Mouse (Mus musculus) thymus, adult 2 months (tissue): Measurements from ENCODE around the gene Nxnl1. TPM values are rescaled to one million over a fixed set of nuclear protein-coding genes. Genes with fewer than 3 reads are reported as not detected.

Experiments
- DNase-seq: peaks from one replicate; pipeline ENCODE4 v3.0.0; 2021
- H3K27ac ChIP-seq: fragments of 200-500 bp; 2 replicates; pipeline ENCODE4 v1.5.1; 2012; ENCODE audit warnings: low read length, control low read depth; ENCODE audit not compliant: control insufficient read depth, insufficient read depth
- H3K27me3 ChIP-seq: fragments of 200-500 bp; 2 replicates; pipeline ENCODE4 v1.6.1; 2012; ENCODE audit warnings: mild to moderate bottlenecking, low read length, moderate library complexity, mixed read lengths; ENCODE audit not compliant: control insufficient read depth, insufficient read depth
- H3K36me3 ChIP-seq: fragments of 200-500 bp; 2 replicates; pipeline ENCODE4 v1.6.1; 2012; ENCODE audit warnings: mild to moderate bottlenecking, low read length, moderate library complexity; ENCODE audit not compliant: control insufficient read depth, insufficient read depth
- H3K4me1 ChIP-seq: fragments of 200-500 bp; replicated peaks from 2 replicates; pipeline ENCODE4 v1.6.1; 2012; ENCODE audit warnings: low read length; ENCODE audit not compliant: control insufficient read depth, insufficient read depth
- H3K4me3 ChIP-seq: fragments of 200-500 bp; 2 replicates; pipeline ENCODE4 v1.5.1; 2012; ENCODE audit warnings: mild to moderate bottlenecking, low read length, control low read depth, moderate library complexity; ENCODE audit not compliant: control insufficient read depth, insufficient read depth
- CTCF ChIP-seq: fragments of 200-500 bp; IDR thresholded peaks from 2 replicates; pipeline ENCODE4 v1.5.1; 2012; ENCODE audit warnings: mild to moderate bottlenecking, control low read depth, low read length, moderate library complexity, borderline replicate concordance; ENCODE audit not compliant: control insufficient read depth, poor library complexity, insufficient read depth; ENCODE audit errors: extremely low read depth
- POLR2A ChIP-seq: fragments of 200-500 bp; IDR thresholded peaks from 2 replicates; pipeline ENCODE4 v1.6.1; 2012; ENCODE audit warnings: mild to moderate bottlenecking, low read length, control low read depth, moderate library complexity; ENCODE audit not compliant: control insufficient read depth, poor library complexity, insufficient read depth; ENCODE audit errors: extremely low read depth
- WGBS: fragments of 180-500 bp; shearing (Covaris S2); methylation state at CpG from one replicate; pipeline ENCODE4 v1.1.7; 2018; 5-methylcytosine and 5-hydroxymethylcytosine counted together
- polyA plus RNA-seq: library from polyadenylated mRNA; depleted of rRNA; stranded (reverse); fragments of >200 nt; gene quantifications from 2 replicates; pipeline ENCODE4 v1.2.3, GENCODE M21; 2012

Gene Nxnl1
- polyA plus RNA-seq, 1 experiment: 0.05 TPM

DNA sequence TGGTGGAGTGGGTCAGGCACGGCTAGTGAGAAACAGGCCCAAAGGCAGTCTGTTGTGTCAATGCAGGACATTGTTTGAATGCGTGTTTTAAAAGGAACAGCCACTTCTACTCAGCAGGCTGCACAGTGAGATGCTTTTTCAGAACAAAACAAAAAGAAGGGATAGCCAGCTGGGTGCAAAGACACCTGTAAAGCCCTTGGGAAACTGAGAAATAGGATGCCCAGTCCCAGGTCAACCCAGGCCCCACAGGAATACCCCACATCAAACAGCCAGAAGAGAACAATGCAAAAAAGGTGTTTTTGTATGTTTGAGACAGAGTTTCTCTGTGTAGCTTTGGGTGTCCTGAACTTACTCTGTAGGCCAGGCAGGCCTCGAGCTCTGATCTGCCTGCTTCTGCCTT, 22.4 kb upstream of the Nxnl1 start:
- no peak overlapping the region for H3K4me3 ChIP-seq
- H3K27me3 ChIP-seq: no peaks in the 10 kb centered on the region
- TF ChIP-seq CTCF: no peak
- TF ChIP-seq POLR2A: no peak
- H3K36me3 ChIP-seq: no peaks in the 10 kb centered on the region; the same call in 1 of the 2 replicates
- no peak for DNase-seq
- peak overlapping the region; percentile 12; the same call in 1 of the 2 replicates for H3K27ac ChIP-seq
- 84% methylated on average over 3 of the region's 3 CpGs for WGBS
- H3K4me1 ChIP-seq: peaks cover 40% of the 10 kb centered on the region

DNA sequence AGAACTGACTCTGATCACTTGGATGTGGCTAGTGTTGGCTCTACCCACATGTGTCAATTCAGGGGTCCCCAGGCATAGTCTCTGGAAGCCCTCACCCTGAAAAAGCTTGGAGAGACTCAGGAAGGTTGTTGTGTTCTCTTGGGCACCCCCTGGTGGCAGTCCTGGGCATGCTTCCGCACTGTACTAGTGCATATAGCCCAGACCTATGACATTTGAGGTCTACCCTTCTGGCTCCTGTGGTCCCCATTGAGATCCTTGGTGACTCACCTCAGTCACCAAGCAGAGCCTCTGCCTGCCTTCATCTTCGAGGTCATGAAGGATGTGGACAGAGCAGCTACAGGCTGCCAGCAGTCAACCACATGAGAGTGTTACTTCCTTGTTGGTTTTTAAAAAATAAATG, 20.5 kb upstream of the Nxnl1 start:
- Histone ChIP-seq H3K27ac (no peak overlapping the region), H3K4me3 (no peak overlapping the region), H3K4me1 (peaks cover 28% of the 10 kb centered on the region), H3K27me3 (no peaks in the 10 kb centered on the region), H3K36me3 (no peaks in the 10 kb centered on the region; the same call in 1 of the 2 replicates)
- peak; percentile 52 for DNase-seq
- WGBS: 48% methylated on average over 2 of the region's 2 CpGs
- no peak for TF ChIP-seq CTCF
- no peak for TF ChIP-seq POLR2A

DNA sequence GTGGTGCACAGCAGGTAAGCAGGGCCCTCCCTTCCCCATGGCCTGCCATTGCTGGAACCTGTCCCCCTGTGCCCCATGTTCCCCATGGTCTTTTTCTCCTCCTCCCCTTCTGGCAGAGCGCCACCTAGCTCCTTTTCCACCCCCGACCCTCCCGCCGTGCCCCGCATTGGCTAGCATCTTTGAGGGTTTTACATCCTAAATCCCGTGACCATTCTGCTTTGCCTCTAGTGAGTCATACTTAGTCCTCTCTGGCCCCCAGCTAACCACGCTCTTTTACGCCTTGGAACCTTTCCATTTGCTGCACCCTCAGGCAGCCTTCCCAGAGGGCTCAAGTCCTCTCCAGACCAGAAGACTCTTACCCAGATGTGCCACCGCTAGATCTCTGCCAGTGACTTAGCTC, 13.8 kb upstream of the Nxnl1 start:
- 94% methylated on average over 8 of the region's 9 CpGs for WGBS
- Histone ChIP-seq H3K4me1 (no peaks in the 10 kb centered on the region), H3K27ac (no peak overlapping the region), H3K27me3 (no peaks in the 10 kb centered on the region), H3K36me3 (no peaks in the 10 kb centered on the region; the same call in 1 of the 2 replicates), H3K4me3 (no peak overlapping the region)
- DNase-seq: no peak
- TF ChIP-seq POLR2A (no peak), CTCF (no peak)

DNA sequence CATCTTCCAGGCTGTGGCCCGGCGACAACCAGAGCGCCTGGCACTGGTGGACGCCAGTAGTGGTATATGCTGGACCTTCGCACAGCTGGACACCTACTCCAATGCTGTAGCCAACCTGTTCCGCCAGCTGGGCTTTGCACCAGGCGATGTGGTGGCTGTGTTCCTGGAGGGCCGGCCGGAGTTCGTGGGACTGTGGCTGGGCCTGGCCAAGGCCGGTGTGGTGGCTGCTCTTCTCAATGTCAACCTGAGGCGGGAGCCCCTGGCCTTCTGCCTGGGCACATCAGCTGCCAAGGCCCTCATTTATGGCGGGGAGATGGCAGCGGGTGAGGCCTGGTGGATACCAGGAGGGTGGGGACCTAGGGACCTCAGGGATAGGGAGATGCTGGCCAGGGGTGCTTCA, 13.1 kb upstream of the Nxnl1 start:
- H3K27me3 ChIP-seq: no peaks in the 10 kb centered on the region
- no peak overlapping the region for H3K4me3 ChIP-seq
- TF ChIP-seq POLR2A: no peak
- no peak for TF ChIP-seq CTCF
- WGBS: 94% methylated on average over 14 of the region's 14 CpGs
- DNase-seq: no peak
- H3K27ac ChIP-seq: no peak overlapping the region
- H3K36me3 ChIP-seq: no peaks in the 10 kb centered on the region; the same call in 1 of the 2 replicates
- peaks cover 1% of the 10 kb centered on the region for H3K4me1 ChIP-seq

DNA sequence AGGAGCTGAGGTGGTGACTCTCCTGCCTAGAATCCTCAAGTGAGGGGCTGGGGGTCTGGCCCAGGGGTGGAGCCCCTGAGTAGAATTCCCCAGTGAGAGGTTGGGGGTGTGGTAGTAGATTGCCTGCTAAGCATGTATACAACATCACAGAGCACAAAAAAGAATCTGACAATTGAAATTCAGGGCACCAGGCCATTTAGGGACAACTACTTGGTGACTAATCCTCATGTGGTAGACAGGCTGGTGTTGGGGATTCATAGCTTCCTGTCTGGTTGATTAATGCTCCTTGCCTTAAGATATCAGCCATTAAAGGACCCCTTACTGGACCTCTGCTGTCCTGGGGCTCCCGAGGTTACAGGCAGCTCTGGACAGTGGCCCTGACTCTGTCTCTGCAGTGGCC, 12.6 kb upstream of the Nxnl1 start:
- H3K36me3 ChIP-seq: no peaks in the 10 kb centered on the region; the same call in 1 of the 2 replicates
- no peak overlapping the region for H3K27ac ChIP-seq
- DNase-seq: no peak
- peaks cover 3% of the 10 kb centered on the region for H3K4me1 ChIP-seq
- 100% methylated on average over 1 of the region's 1 CpGs for WGBS
- no peaks in the 10 kb centered on the region for H3K27me3 ChIP-seq
- TF ChIP-seq CTCF (no peak), POLR2A (no peak)
- H3K4me3 ChIP-seq: no peak overlapping the region

DNA sequence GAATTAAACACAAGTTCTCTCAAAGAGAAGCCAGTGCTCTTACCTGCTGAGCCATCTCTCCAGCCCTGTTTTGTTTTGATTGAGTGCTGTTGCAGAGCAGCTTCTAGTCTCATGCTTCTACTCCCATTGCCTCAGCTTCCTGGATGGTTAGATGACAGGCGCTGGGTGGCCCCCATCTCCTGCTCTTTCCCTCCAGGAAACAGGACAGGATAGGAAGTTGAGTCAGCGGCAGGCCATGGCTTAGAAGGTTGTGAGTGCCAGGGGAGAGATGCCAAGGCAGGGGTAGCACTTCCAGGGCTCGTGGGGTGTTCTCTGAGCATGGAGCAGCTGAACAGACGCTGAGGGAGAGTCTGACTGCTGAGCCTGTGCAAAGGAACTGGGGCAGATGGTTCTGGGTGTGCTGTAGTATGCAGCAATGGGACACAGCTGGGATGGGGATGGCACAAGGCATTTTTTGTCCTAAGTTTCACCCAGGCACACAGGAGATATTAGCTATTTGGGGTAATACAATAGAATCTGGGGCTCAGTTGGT, 11.5 kb upstream of the Nxnl1 start:
- WGBS: 84% methylated on average over 4 of the region's 4 CpGs
- no peaks in the 10 kb centered on the region for H3K36me3 ChIP-seq
- no peak overlapping the region for H3K27ac ChIP-seq
- H3K4me3 ChIP-seq: no peak overlapping the region
- no peaks in the 10 kb centered on the region for H3K27me3 ChIP-seq
- no peak for TF ChIP-seq POLR2A
- TF ChIP-seq CTCF: no peak
- DNase-seq: no peak
- peaks cover 5% of the 10 kb centered on the region for H3K4me1 ChIP-seq

DNA sequence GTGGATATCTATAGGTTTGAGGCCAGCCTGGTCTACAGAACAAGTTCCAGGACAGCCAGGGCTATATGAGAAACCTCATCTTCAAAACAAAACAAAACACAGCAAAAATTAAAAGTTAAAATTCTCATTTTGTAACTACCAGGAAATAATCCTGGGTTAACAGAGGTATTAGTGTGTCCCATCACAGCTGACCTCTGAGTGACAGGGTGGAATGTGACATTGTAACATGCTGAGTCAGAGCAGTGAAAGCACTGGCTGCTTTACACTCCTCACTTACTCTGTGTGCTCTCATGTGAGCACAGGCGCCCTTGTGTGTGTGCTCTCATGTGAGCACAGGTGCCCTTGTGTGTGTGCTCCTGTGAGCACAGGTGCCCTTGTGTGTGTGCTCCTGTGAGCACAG, 8.6 kb upstream of the Nxnl1 start:
- H3K27me3 ChIP-seq: no peaks in the 10 kb centered on the region
- H3K27ac ChIP-seq: no peak overlapping the region
- H3K36me3 ChIP-seq: no peaks in the 10 kb centered on the region
- no peak for DNase-seq
- TF ChIP-seq POLR2A: no peak
- no peak for TF ChIP-seq CTCF
- WGBS: 89% methylated on average over 1 of the region's 1 CpGs
- H3K4me1 ChIP-seq: peaks cover 24% of the 10 kb centered on the region
- no peak overlapping the region for H3K4me3 ChIP-seq
